In genomic region chr6:127981176-127981575, GRCm38 (mm10) we compare ENCODE assay signal across 11 mouse cellular contexts.
DNase-seq lines count a peak whose midpoint lies in the region; ATAC-seq and TF ChIP-seq lines count a peak whose summit lies in the region.
"Had no signal": no experiment of that assay in that cellular context is flagged by ENCODE, and none has a peak within 500 bp of the region (broad histone marks: within the 10 kb centered on the region; RNA-seq: fewer than 3 reads in every experiment).

No protein-coding gene starts in this region.

- no peak overlapping the region for H3K27ac ChIP-seq in layer of hippocampus, adult 2 months
- no peak overlapping the region for H3K27ac ChIP-seq in intestine, embryonic 16.5 days (ENCODE audit: low read length)
- no peak overlapping the region for H3K27ac ChIP-seq in hindbrain, embryonic 11.5 days (ENCODE audit: low read depth, low read length)
- H3K27ac ChIP-seq: liver, embryonic 15.5 days had no signal

- no peaks in the 10 kb centered on the region for H3K36me3 ChIP-seq in intestine, embryonic 16.5 days (ENCODE audit: control insufficient read depth, insufficient read depth, low read length)
- H3K36me3 ChIP-seq in hindbrain, embryonic 11.5 days (ENCODE audit: control insufficient read depth, insufficient read depth, low read length), result no peaks in the 10 kb centered on the region
- H3K36me3 ChIP-seq: G1E; liver, embryonic 15.5 days had no signal

- TF ChIP-seq CTCF in layer of hippocampus, adult 2 months (conservative IDR thresholded peaks at IDR 0.05), result peak; percentile 23; the same call in 1 of the 2 replicates

- H3K9me3 ChIP-seq in intestine, embryonic 16.5 days (ENCODE audit: control insufficient read depth, low read length), result no peaks in the 10 kb centered on the region
- no peaks in the 10 kb centered on the region for H3K9me3 ChIP-seq in hindbrain, embryonic 11.5 days (ENCODE audit: control insufficient read depth, low read length)
- H3K9me3 ChIP-seq: liver, embryonic 15.5 days had no signal

- H3K27me3 ChIP-seq in intestine, embryonic 16.5 days (replicated peaks; ENCODE audit: control insufficient read depth, insufficient read depth, low read length), result no peaks in the 10 kb centered on the region
- no peaks in the 10 kb centered on the region for H3K27me3 ChIP-seq in hindbrain, embryonic 11.5 days (ENCODE audit: control insufficient read depth, insufficient read depth, low read length)
- H3K27me3 ChIP-seq: liver, embryonic 15.5 days had no signal

- no peak overlapping the region for H3K4me3 ChIP-seq in layer of hippocampus, adult 2 months
- no peak overlapping the region for H3K4me3 ChIP-seq in intestine, embryonic 16.5 days (ENCODE audit: low read length)
- H3K4me3 ChIP-seq in hindbrain, embryonic 11.5 days (ENCODE audit: low read depth, low read length), result no peak overlapping the region
- H3K4me3 ChIP-seq: liver, embryonic 15.5 days had no signal

- no peak overlapping the region for H3K9ac ChIP-seq in intestine, embryonic 16.5 days (ENCODE audit: low read depth, low read length)
- no peak overlapping the region for H3K9ac ChIP-seq in hindbrain, embryonic 11.5 days (ENCODE audit: low read depth, low read length)
- H3K9ac ChIP-seq: liver, embryonic 15.5 days had no signal

- DNase-seq in layer of hippocampus, adult 2 months (ENCODE audit: low spot score in 2 of 2), result no peak
- DNase-seq in layer of hippocampus, postnatal 14 days (ENCODE audit: low spot score in 2 of 2), result no peak
- peak; percentile 71 for DNase-seq in adrenal gland, adult 8-10 months
- peak; percentile 82 to 83 for DNase-seq in cerebellum, adult 18-20 months
- no peak for DNase-seq in hindbrain, embryonic 11.5 days (ENCODE audit: low spot score)
- no peak for DNase-seq in layer of hippocampus, postnatal 36 days
- DNase-seq: gastrocnemius, postnatal 14 days had no signal

- H3K4me1 ChIP-seq in intestine, embryonic 16.5 days (ENCODE audit: control insufficient read depth, insufficient read depth, low read length), result peaks cover 14% of the 10 kb centered on the region
- H3K4me1 ChIP-seq in hindbrain, embryonic 11.5 days (replicated peaks; ENCODE audit: control insufficient read depth, insufficient read depth, low read length), result peaks cover 4% of the 10 kb centered on the region; the same call in 1 of the 2 replicates

- WGBS in intestine, embryonic 16.5 days, result 41% methylated on average over 8 of the region's 8 CpGs
- 63% methylated on average over 8 of the region's 8 CpGs for WGBS in hindbrain, embryonic 11.5 days

- peak overlapping the region; percentile 5; the same call in 1 of the 2 replicates for H3K4me2 ChIP-seq in intestine, embryonic 16.5 days (ENCODE audit: low read depth, low read length)
- no peak overlapping the region for H3K4me2 ChIP-seq in hindbrain, embryonic 11.5 days (replicated peaks; ENCODE audit: low read depth, low read length)
- H3K4me2 ChIP-seq: liver, embryonic 15.5 days had no signal

- ATAC-seq in intestine, embryonic 16.5 days, result 0 out of 2 replicates have a peak, but pooled peaks have one; percentile 2
- ATAC-seq in megakaryocyte progenitor cell, adult 5-6 weeks (replicated peaks; ENCODE audit: poor library complexity), result no peak
- ATAC-seq in hindbrain, embryonic 11.5 days (ENCODE audit: low FRiP score), result no peak

Comparison
In these comparisons a context has a peak if more than half of its experiments do, and no peak if none do; other contexts are left out.
1. DNase-seq: peak in adrenal gland, adult 8-10 months (single experiment) and cerebellum, adult 18-20 months (2 of 2); none in layer of hippocampus, adult 2 months (0 of 2), layer of hippocampus, postnatal 14 days (0 of 2), hindbrain, embryonic 11.5 days (single experiment) and layer of hippocampus, postnatal 36 days (0 of 2).